Mouse (Mus musculus): ENCODE results near the gene Cdc42ep4. TPM values are rescaled to one million over a fixed set of nuclear protein-coding genes. Genes with fewer than 3 reads are reported as not detected.
A peak's percentile ranks its signal among the peaks of the same experiment; 100 is the strongest.

Gene Cdc42ep4
- 23.2 and 24.3 TPM in 2 replicates for polyA plus RNA-seq (2016; fragmentation: Nextera tagmentation; extraction: Ambion mirVana)

GRCm38 (mm10) chr11:113751484-113752084 is at the start of gene Cdc42ep4:
Gene Cdc42ep4, minus strand, starts transcription at chr11:113751881.
- H3K4me1 ChIP-seq (replicated peaks) = peaks cover 47% of the 10 kb centered on the region
- peak within 1 kb of the TSS; percentile 86 for H3K9ac ChIP-seq
- H3K27ac ChIP-seq (ENCODE audit: poor library complexity, severe bottlenecking) = peak within 1 kb of the TSS; percentile 80
- H3K36me3 ChIP-seq = no peaks in the 10 kb centered on the region
- H3K9me3 ChIP-seq (replicated peaks) = no peaks in the 10 kb centered on the region
- WGBS = under 1% methylated on average over 44 of the region's 44 CpGs
- H3K27me3 ChIP-seq (replicated peaks) = no peaks in the 10 kb centered on the region
- peak within 1 kb of the TSS; percentile 83 for H3K4me2 ChIP-seq
- H3K4me3 ChIP-seq = peak within 1 kb of the TSS; percentile 72
- ATAC-seq (ENCODE audit: insufficient number of reproducible peaks, low FRiP score) = peak; percentile 86

GRCm38 (mm10) chr11:113800026-113800425 is 48.3 kb upstream of the Cdc42ep4 start:
- Histone ChIP-seq H3K4me2 (no peak overlapping the region), H3K4me3 (no peak overlapping the region), H3K27ac (ENCODE audit: poor library complexity, severe bottlenecking) (no peak overlapping the region), H3K36me3 (no peaks in the 10 kb centered on the region), H3K9me3 (replicated peaks) (no peaks in the 10 kb centered on the region), H3K27me3 (replicated peaks) (no peaks in the 10 kb centered on the region), H3K9ac (no peak overlapping the region), H3K4me1 (replicated peaks) (peaks cover 59% of the 10 kb centered on the region)
- no peak for ATAC-seq (ENCODE audit: insufficient number of reproducible peaks, low FRiP score)
- WGBS = 96% methylated on average over 12 of the region's 12 CpGs

DNA sequence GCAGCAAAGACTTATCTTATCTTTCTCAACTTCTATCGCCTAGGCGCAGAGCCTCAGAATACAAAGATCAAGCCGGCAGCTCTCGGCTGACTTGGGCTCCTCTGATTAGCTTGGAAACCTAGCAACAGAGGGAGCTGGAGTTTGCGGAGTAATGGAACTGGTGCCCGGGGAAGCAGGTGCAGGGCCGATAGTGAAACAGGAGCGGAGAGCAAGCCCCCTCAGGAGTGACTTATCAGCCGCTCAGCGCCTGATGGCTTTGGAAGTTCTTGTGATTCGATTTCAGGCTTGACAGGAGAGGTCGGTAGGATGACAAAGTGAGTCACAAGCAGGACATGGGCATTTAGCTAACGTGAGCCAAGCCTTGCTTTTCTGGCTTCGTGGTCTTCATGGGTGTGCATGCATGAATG is 47.4 kb upstream of the Cdc42ep4 start:
- Histone ChIP-seq H3K9ac (no peak overlapping the region), H3K27me3 (replicated peaks) (no peaks in the 10 kb centered on the region), H3K4me3 (no peak overlapping the region), H3K4me2 (peak overlapping the region; percentile 30), H3K36me3 (no peaks in the 10 kb centered on the region), H3K9me3 (replicated peaks) (no peaks in the 10 kb centered on the region), H3K4me1 (replicated peaks) (peaks cover 59% of the 10 kb centered on the region), H3K27ac (ENCODE audit: poor library complexity, severe bottlenecking) (no peak overlapping the region)
- ATAC-seq (ENCODE audit: insufficient number of reproducible peaks, low FRiP score) = no peak
- WGBS = 16% methylated on average over 14 of the region's 14 CpGs

DNA sequence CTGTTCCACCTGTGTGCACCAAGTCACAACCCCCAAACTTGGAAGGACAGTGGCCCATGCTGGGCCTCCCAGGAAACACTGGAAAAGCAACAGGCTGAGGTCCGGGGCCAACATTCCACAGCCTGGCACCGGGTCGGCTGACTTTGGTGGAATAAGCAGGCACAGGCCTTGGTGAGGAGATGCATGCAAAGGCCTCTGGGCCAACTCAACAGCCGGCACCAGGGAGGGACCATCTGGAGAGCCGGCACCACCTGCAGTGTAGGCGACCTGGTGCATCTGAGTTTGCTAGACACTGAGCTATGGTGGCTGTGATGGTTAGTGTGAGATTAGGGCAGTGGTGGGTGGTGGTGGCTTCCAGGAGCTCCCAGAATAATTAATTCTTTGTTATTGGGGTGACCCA is 46.3 kb upstream of the Cdc42ep4 start:
- Histone ChIP-seq H3K9ac (no peak overlapping the region), H3K4me1 (replicated peaks) (peaks cover 56% of the 10 kb centered on the region), H3K36me3 (peaks cover 2% of the 10 kb centered on the region; the same call in 1 of the 2 replicates), H3K9me3 (replicated peaks) (no peaks in the 10 kb centered on the region), H3K4me3 (no peak overlapping the region), H3K27me3 (replicated peaks) (no peaks in the 10 kb centered on the region), H3K4me2 (no peak overlapping the region), H3K27ac (ENCODE audit: poor library complexity, severe bottlenecking) (no peak overlapping the region)
- WGBS = 73% methylated on average over 6 of the region's 6 CpGs
- no peak for ATAC-seq (ENCODE audit: insufficient number of reproducible peaks, low FRiP score)

GRCm38 (mm10) chr11:113797014-113797983 is 45.6 kb upstream of the Cdc42ep4 start:
- Histone ChIP-seq H3K9ac (no peak overlapping the region), H3K4me3 (no peak overlapping the region), H3K9me3 (replicated peaks) (no peaks in the 10 kb centered on the region), H3K36me3 (peaks cover 6% of the 10 kb centered on the region; the same call in 1 of the 2 replicates), H3K4me1 (replicated peaks) (peaks cover 49% of the 10 kb centered on the region), H3K27ac (ENCODE audit: poor library complexity, severe bottlenecking) (no peak overlapping the region), H3K4me2 (no peak overlapping the region), H3K27me3 (replicated peaks) (no peaks in the 10 kb centered on the region)
- no peak for ATAC-seq (ENCODE audit: insufficient number of reproducible peaks, low FRiP score)
- WGBS = 54% methylated on average over 19 of the region's 19 CpGs

DNA sequence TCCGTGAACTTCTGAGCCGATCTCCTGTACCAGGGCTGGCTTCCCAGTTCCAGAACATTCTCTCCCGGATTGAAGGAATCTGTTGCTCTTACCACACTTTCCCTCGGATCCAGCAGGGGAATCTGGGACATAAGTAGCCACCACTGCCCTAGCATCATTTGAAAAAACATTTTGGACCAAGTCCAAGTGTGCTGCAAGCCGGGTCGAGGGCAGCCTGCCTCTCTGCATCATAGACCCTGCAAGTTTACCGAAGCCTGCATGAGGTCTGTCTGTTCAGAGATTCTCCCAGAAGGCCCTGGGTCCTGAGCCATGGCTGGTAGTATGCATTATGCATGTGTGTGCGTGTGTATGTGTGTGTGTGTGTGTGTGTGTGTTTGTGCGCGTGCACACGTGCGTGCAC is 44.2 kb upstream of the Cdc42ep4 start:
- 80% methylated on average over 12 of the region's 12 CpGs for WGBS
- Histone ChIP-seq H3K9ac (no peak overlapping the region), H3K9me3 (replicated peaks) (no peaks in the 10 kb centered on the region), H3K4me3 (no peak overlapping the region), H3K27me3 (replicated peaks) (no peaks in the 10 kb centered on the region), H3K4me1 (replicated peaks) (peaks cover 38% of the 10 kb centered on the region), H3K27ac (ENCODE audit: poor library complexity, severe bottlenecking) (no peak overlapping the region), H3K4me2 (no peak overlapping the region), H3K36me3 (peaks cover 6% of the 10 kb centered on the region; the same call in 1 of the 2 replicates)
- no peak for ATAC-seq (ENCODE audit: insufficient number of reproducible peaks, low FRiP score)

GRCm38 (mm10) chr11:113791357-113792215 is 39.9 kb upstream of the Cdc42ep4 start:
- 60% methylated on average over 16 of the region's 16 CpGs for WGBS
- no peak for ATAC-seq (ENCODE audit: insufficient number of reproducible peaks, low FRiP score)

GRCm38 (mm10) chr11:113789101-113789500 is 37.4 kb upstream of the Cdc42ep4 start:
- Histone ChIP-seq H3K4me2 (no peak overlapping the region), H3K27ac (ENCODE audit: poor library complexity, severe bottlenecking) (no peak overlapping the region), H3K9me3 (replicated peaks) (no peaks in the 10 kb centered on the region), H3K27me3 (replicated peaks) (no peaks in the 10 kb centered on the region), H3K36me3 (peaks cover 6% of the 10 kb centered on the region; the same call in 1 of the 2 replicates), H3K4me3 (no peak overlapping the region), H3K9ac (no peak overlapping the region), H3K4me1 (replicated peaks) (peaks cover 47% of the 10 kb centered on the region)
- 17% methylated on average over 1 of the region's 1 CpGs for WGBS
- ATAC-seq (ENCODE audit: insufficient number of reproducible peaks, low FRiP score) = no peak

More at GRCm38 (mm10) chr11:113791357-113792215, 39.9 kb upstream of the Cdc42ep4 start:
- H3K4me3 ChIP-seq = no peak overlapping the region
- no peak overlapping the region for H3K27ac ChIP-seq (ENCODE audit: poor library complexity, severe bottlenecking)
- no peak overlapping the region for H3K9ac ChIP-seq
- peaks cover 30% of the 10 kb centered on the region for H3K4me1 ChIP-seq (replicated peaks)
- no peaks in the 10 kb centered on the region for H3K9me3 ChIP-seq (replicated peaks)
- no peaks in the 10 kb centered on the region for H3K27me3 ChIP-seq (replicated peaks)
- peaks cover 6% of the 10 kb centered on the region; the same call in 1 of the 2 replicates for H3K36me3 ChIP-seq
- H3K4me2 ChIP-seq = no peak overlapping the region

- no peak overlapping the region for H3K27ac ChIP-seq (ENCODE audit: poor library complexity, severe bottlenecking)
- H3K4me2 ChIP-seq = no peak overlapping the region
- peaks cover 6% of the 10 kb centered on the region; the same call in 1 of the 2 replicates for H3K36me3 ChIP-seq
- WGBS = 73% methylated on average over 2 of the region's 2 CpGs
- no peak overlapping the region for H3K4me3 ChIP-seq
- no peak for ATAC-seq (ENCODE audit: insufficient number of reproducible peaks, low FRiP score)
- no peaks in the 10 kb centered on the region for H3K27me3 ChIP-seq (replicated peaks)
- peaks cover 47% of the 10 kb centered on the region for H3K4me1 ChIP-seq (replicated peaks)
- H3K9ac ChIP-seq = no peak overlapping the region
- H3K9me3 ChIP-seq (replicated peaks) = no peaks in the 10 kb centered on the region
Observed at GRCm38 (mm10) chr11:113788183-113788789, 36.6 kb upstream of the Cdc42ep4 start.

- Histone ChIP-seq H3K4me3 (no peak overlapping the region), H3K27ac (ENCODE audit: poor library complexity, severe bottlenecking) (no peak overlapping the region), H3K36me3 (0 out of 2 replicates have a peak, but pooled peaks cover under 1% of the 10 kb centered on the region), H3K4me2 (no peak overlapping the region), H3K27me3 (replicated peaks) (no peaks in the 10 kb centered on the region), H3K4me1 (replicated peaks) (peaks cover 47% of the 10 kb centered on the region), H3K9ac (no peak overlapping the region), H3K9me3 (replicated peaks) (no peaks in the 10 kb centered on the region)
- no peak for ATAC-seq (ENCODE audit: insufficient number of reproducible peaks, low FRiP score)
- 73% methylated on average over 13 of the region's 13 CpGs for WGBS
Observed at GRCm38 (mm10) chr11:113787432-113788182, 35.9 kb upstream of the Cdc42ep4 start.

Data from heart, embryonic 12.5 days (tissue).